Mouse (Mus musculus): Measurements from ENCODE around the gene Ptpn5. TPM values are rescaled to one million over a fixed set of nuclear protein-coding genes. Genes with fewer than 3 reads are reported as not detected.

Gene Ptpn5
- polyA plus RNA-seq (2012; rRNA removed) = 1.3 and 2.2 TPM in 2 replicates

DNA sequence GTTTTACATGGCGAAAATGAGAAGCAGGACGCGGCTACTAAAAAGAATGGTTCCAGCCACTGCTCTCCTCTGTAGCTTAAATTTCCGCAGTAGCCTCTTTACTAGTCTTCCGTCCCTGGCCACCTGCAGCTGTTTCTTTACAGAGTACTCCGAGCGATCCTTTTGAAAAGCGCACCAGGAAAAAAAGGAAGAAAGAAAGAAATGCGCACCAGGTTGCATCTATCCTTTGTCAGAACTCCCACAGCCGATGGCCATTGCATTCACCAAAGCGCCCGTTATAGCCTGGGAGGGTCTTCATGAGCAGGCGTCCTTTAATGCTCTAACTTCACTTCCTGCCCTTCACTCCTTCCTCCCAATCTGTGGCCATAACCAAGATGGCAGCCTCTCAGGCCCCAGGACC, at the start of gene Ptpn5:
Gene Ptpn5 (minus strand): TSS at position 354 of the 400 bp plus-strand sequence.
- no peak within 1 kb of the TSS for H3K27ac ChIP-seq (ENCODE audit: control insufficient read depth, insufficient read depth, low read length)
- H3K27me3 ChIP-seq (ENCODE audit: control insufficient read depth, insufficient read depth, low read length) = peaks cover 10% of the 10 kb centered on the region; the same call in 1 of the 2 replicates
- 12% methylated on average over 13 of the region's 13 CpGs for WGBS
- H3K4me3 ChIP-seq (ENCODE audit: control insufficient read depth, insufficient read depth, low read length) = no peak within 1 kb of the TSS
- no peak for DNase-seq
- no peaks in the 10 kb centered on the region for H3K36me3 ChIP-seq (ENCODE audit: control insufficient read depth, insufficient read depth, low read length)
- TF ChIP-seq POLR2A (IDR thresholded peaks at IDR 0.05; ENCODE audit: control insufficient read depth, extremely low read depth, insufficient read depth, low read length, poor library complexity) (no peak), CTCF (IDR thresholded peaks at IDR 0.05; ENCODE audit: borderline replicate concordance, control insufficient read depth, extremely low read depth, insufficient read depth, low read length, poor library complexity) (no peak)
- no peaks in the 10 kb centered on the region for H3K4me1 ChIP-seq (replicated peaks; ENCODE audit: control insufficient read depth, insufficient read depth, low read length)

DNA sequence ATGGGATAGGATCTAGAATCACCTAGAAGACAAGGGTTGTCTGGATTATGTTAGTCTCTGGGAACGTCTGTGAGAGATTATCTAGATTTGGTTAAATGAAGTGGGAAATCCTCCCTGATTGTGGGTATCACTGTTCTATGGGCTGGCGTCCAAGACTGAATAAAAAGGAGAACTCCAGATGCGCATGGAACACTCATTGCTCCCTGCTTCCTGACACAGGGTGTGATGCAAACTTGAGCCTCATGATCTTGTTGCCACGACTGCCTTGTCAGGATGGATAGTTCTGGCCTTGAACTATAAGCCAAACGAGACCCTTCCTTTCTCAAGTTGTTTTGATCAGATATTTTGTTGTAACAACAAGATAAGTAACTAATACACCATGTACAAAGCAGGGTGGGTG, 37.3 kb upstream of the Ptpn5 start:
- H3K27me3 ChIP-seq (ENCODE audit: control insufficient read depth, insufficient read depth, low read length) = no peaks in the 10 kb centered on the region
- 62% methylated on average over 5 of the region's 5 CpGs for whole genome bisulfite sequencing
- no peak overlapping the region for H3K27ac ChIP-seq (ENCODE audit: control insufficient read depth, insufficient read depth, low read length)
- no peak for DNase-seq
- TF ChIP-seq CTCF (IDR thresholded peaks at IDR 0.05; ENCODE audit: borderline replicate concordance, control insufficient read depth, extremely low read depth, insufficient read depth, low read length, poor library complexity) = no peak
- TF ChIP-seq POLR2A (IDR thresholded peaks at IDR 0.05; ENCODE audit: control insufficient read depth, extremely low read depth, insufficient read depth, low read length, poor library complexity) = no peak
- no peaks in the 10 kb centered on the region for H3K36me3 ChIP-seq (ENCODE audit: control insufficient read depth, insufficient read depth, low read length)
- no peaks in the 10 kb centered on the region for H3K4me1 ChIP-seq (replicated peaks; ENCODE audit: control insufficient read depth, insufficient read depth, low read length)
- no peak overlapping the region for H3K4me3 ChIP-seq (ENCODE audit: control insufficient read depth, insufficient read depth, low read length)

DNA sequence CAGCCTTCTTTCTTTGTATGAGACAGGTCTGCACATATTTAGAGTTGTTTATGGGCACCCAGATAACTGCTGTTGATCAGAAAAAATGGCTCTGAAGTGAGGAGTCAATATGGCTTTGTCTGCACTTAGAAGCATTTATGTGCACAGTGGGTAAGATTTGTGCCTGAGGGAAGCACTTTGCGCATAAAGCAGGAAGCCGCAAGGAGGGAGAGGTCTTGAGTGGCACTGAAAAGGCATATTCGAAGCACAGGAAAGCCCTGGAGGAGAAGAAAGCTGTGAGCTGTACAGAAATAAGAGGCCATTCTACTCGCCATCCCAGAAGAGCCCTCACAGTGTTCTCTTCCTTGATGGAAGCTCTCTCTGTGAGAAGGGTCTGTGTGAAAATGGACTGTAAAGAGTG, 31.5 kb upstream of the Ptpn5 start:
- TF ChIP-seq CTCF (IDR thresholded peaks at IDR 0.05; ENCODE audit: borderline replicate concordance, control insufficient read depth, extremely low read depth, insufficient read depth, low read length, poor library complexity) (no peak), POLR2A (IDR thresholded peaks at IDR 0.05; ENCODE audit: control insufficient read depth, extremely low read depth, insufficient read depth, low read length, poor library complexity) (no peak)
- no peaks in the 10 kb centered on the region for H3K27me3 ChIP-seq (ENCODE audit: control insufficient read depth, insufficient read depth, low read length)
- H3K36me3 ChIP-seq (ENCODE audit: control insufficient read depth, insufficient read depth, low read length) = no peaks in the 10 kb centered on the region
- no peak overlapping the region for H3K27ac ChIP-seq (ENCODE audit: control insufficient read depth, insufficient read depth, low read length)
- DNase-seq = no peak
- 61% methylated on average over 4 of the region's 4 CpGs for WGBS
- no peak overlapping the region for H3K4me3 ChIP-seq (ENCODE audit: control insufficient read depth, insufficient read depth, low read length)
- no peaks in the 10 kb centered on the region for H3K4me1 ChIP-seq (replicated peaks; ENCODE audit: control insufficient read depth, insufficient read depth, low read length)

DNA sequence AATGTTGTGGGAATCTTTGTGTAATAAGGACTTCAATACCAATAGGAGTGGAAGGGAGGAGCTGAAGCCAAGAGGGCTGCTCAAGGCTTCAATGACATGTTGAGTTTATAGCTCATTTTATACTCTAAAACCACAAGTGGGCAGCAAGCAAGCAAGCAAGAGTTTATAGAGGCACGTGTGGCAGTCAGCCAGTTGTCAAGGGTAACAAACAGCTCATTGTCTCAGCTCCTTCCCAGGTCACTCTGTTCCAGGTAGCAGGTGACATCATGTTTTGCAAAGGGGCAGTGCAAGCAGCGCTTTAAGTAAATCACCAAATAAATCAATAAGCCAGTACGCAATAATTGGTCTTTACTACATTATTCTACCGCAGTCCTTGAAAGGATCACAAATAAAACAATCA, 29.7 kb upstream of the Ptpn5 start:
- Histone ChIP-seq H3K4me3 (ENCODE audit: control insufficient read depth, insufficient read depth, low read length) (no peak overlapping the region), H3K4me1 (replicated peaks; ENCODE audit: control insufficient read depth, insufficient read depth, low read length) (no peaks in the 10 kb centered on the region), H3K27me3 (ENCODE audit: control insufficient read depth, insufficient read depth, low read length) (no peaks in the 10 kb centered on the region), H3K36me3 (ENCODE audit: control insufficient read depth, insufficient read depth, low read length) (no peaks in the 10 kb centered on the region), H3K27ac (ENCODE audit: control insufficient read depth, insufficient read depth, low read length) (no peak overlapping the region)
- WGBS = 70% methylated on average over 4 of the region's 4 CpGs
- TF ChIP-seq CTCF (IDR thresholded peaks at IDR 0.05; ENCODE audit: borderline replicate concordance, control insufficient read depth, extremely low read depth, insufficient read depth, low read length, poor library complexity) = no peak
- no peak for TF ChIP-seq POLR2A (IDR thresholded peaks at IDR 0.05; ENCODE audit: control insufficient read depth, extremely low read depth, insufficient read depth, low read length, poor library complexity)
- no peak for DNase-seq

DNA sequence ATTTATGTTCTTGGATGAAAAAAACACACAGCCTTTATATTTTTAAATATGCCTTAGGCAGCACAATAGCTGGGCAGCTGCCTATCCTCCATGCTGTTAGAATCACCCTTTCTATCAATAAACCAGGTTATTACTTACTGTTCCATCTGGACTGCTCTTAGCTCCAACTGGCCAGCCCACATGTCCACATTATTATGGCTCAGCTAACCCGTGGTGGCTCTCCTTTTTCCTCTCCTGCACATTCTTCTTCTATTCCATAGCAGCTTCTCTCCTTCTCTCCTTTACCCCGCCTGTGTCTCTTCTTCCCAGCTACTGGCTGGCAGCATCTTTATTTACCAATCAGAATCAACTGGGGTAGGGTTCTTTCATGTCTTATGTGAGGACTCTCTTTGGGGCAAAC, 25.0 kb upstream of the Ptpn5 start:
- 85% methylated on average over 2 of the region's 2 CpGs for WGBS
- no peak for TF ChIP-seq POLR2A (IDR thresholded peaks at IDR 0.05; ENCODE audit: control insufficient read depth, extremely low read depth, insufficient read depth, low read length, poor library complexity)
- no peak for TF ChIP-seq CTCF (IDR thresholded peaks at IDR 0.05; ENCODE audit: borderline replicate concordance, control insufficient read depth, extremely low read depth, insufficient read depth, low read length, poor library complexity)
- H3K36me3 ChIP-seq (ENCODE audit: control insufficient read depth, insufficient read depth, low read length) = no peaks in the 10 kb centered on the region
- H3K27me3 ChIP-seq (ENCODE audit: control insufficient read depth, insufficient read depth, low read length) = no peaks in the 10 kb centered on the region
- no peak overlapping the region for H3K4me3 ChIP-seq (ENCODE audit: control insufficient read depth, insufficient read depth, low read length)
- DNase-seq = no peak
- no peak overlapping the region for H3K27ac ChIP-seq (ENCODE audit: control insufficient read depth, insufficient read depth, low read length)
- H3K4me1 ChIP-seq (replicated peaks; ENCODE audit: control insufficient read depth, insufficient read depth, low read length) = no peaks in the 10 kb centered on the region

DNA sequence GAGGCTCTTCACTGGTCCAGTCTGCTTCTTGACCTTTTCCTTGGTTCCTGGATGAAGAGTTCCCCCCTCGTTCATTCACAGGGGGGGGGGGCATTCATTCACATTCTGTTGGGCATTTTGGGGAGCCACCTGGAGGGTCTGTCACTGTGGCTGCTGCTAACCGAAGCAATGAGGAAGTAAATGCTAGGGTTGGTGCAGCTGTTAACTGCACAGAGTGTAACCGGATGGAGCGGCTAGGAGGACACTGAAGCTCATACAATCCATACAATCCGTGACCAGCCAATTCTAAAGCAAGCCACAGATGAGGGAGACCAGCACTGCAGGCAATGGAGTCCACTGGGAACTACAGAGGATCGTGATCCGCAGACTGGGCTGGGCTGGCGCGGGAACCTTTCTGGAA, 24.3 kb upstream of the Ptpn5 start:
- Histone ChIP-seq H3K36me3 (ENCODE audit: control insufficient read depth, insufficient read depth, low read length) (no peaks in the 10 kb centered on the region), H3K4me1 (replicated peaks; ENCODE audit: control insufficient read depth, insufficient read depth, low read length) (no peaks in the 10 kb centered on the region), H3K27me3 (ENCODE audit: control insufficient read depth, insufficient read depth, low read length) (no peaks in the 10 kb centered on the region), H3K27ac (ENCODE audit: control insufficient read depth, insufficient read depth, low read length) (no peak overlapping the region), H3K4me3 (ENCODE audit: control insufficient read depth, insufficient read depth, low read length) (no peak overlapping the region)
- DNase-seq = no peak
- TF ChIP-seq POLR2A (IDR thresholded peaks at IDR 0.05; ENCODE audit: control insufficient read depth, extremely low read depth, insufficient read depth, low read length, poor library complexity) (no peak), CTCF (IDR thresholded peaks at IDR 0.05; ENCODE audit: borderline replicate concordance, control insufficient read depth, extremely low read depth, insufficient read depth, low read length, poor library complexity) (no peak)
- 33% methylated on average over 9 of the region's 9 CpGs for WGBS

DNA sequence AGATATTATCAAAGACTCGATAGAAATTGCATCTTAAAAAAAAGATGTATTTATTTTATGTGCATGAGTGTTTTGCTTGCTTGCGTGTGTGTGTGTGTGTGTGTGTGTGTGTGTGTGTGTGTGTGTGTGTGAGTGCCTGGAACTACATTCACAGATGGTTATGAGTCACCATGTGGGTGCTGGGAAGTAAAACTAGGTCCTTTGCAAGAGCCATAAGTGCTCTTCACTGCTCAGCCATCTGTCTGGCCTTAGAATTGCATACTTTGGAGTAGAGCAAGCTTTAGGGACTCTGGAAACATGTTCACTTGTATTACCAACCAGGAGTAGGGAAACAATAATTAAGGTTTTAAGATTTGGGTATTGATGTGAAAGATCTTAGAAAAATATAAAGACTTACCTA, 22.4 kb upstream of the Ptpn5 start:
- Histone ChIP-seq H3K27me3 (ENCODE audit: control insufficient read depth, insufficient read depth, low read length) (no peaks in the 10 kb centered on the region), H3K36me3 (ENCODE audit: control insufficient read depth, insufficient read depth, low read length) (no peaks in the 10 kb centered on the region), H3K4me1 (replicated peaks; ENCODE audit: control insufficient read depth, insufficient read depth, low read length) (no peaks in the 10 kb centered on the region), H3K27ac (ENCODE audit: control insufficient read depth, insufficient read depth, low read length) (no peak overlapping the region), H3K4me3 (ENCODE audit: control insufficient read depth, insufficient read depth, low read length) (no peak overlapping the region)
- TF ChIP-seq POLR2A (IDR thresholded peaks at IDR 0.05; ENCODE audit: control insufficient read depth, extremely low read depth, insufficient read depth, low read length, poor library complexity) (no peak), CTCF (IDR thresholded peaks at IDR 0.05; ENCODE audit: borderline replicate concordance, control insufficient read depth, extremely low read depth, insufficient read depth, low read length, poor library complexity) (no peak)
- DNase-seq = no peak
- 94% methylated on average over 2 of the region's 2 CpGs for WGBS
